Mouse (Mus musculus): ENCODE data around the gene Alox12. TPM values are rescaled to one million over a fixed set of nuclear protein-coding genes. Genes with fewer than 3 reads are reported as not detected.

Alox12 gene
- polyA plus RNA-seq, 1 experiment from 2014 or later = 20.0 TPM

DNA sequence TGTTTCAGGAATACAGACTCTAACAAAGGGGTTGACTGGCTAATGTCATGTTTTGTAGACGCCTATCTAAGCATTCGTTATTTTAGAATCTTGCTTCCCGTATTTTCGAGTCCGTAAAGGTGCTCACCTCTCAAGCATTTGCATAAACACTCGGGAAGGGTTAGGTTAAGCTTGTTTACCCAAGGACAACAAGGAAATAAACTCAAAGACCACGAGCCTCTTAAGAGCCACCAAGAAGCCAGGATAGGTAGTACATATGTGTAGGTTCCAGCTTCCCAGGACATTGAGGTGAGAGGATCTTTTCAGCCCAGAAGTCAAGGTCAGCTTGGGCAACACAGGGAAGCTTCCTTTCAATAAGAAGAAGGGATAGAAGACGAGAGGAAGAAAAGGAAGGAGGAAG, 56.0 kb downstream of the Alox12 start:
- no peak overlapping the region for H3K27ac ChIP-seq (ENCODE audit: low read depth)
- no peak overlapping the region for H3K4me2 ChIP-seq (ENCODE audit: low read depth, low read length)
- DNase-seq (no peak), ATAC-seq (no peak)
- no peak overlapping the region for H3K4me3 ChIP-seq (ENCODE audit: low read depth, low read length)
- H3K27me3 ChIP-seq (ENCODE audit: insufficient read depth, low read length) = no peaks in the 10 kb centered on the region
- H3K9me3 ChIP-seq (ENCODE audit: low read length) = no peaks in the 10 kb centered on the region
- TF ChIP-seq EP300 (IDR thresholded peaks at IDR 0.05; ENCODE audit: low read depth) (no peak), CTCF (IDR thresholded peaks at IDR 0.05; ENCODE audit: low read depth) (no peak)
- no peak overlapping the region for H3K9ac ChIP-seq (replicated peaks)
- no peaks in the 10 kb centered on the region for H3K36me3 ChIP-seq (replicated peaks; ENCODE audit: insufficient read depth, low read length)
- H3K4me1 ChIP-seq (ENCODE audit: insufficient read depth) = no peaks in the 10 kb centered on the region
- 70% methylated on average over 8 of the region's 8 CpGs for WGBS (ENCODE audit: insufficient replicate concordance)

DNA sequence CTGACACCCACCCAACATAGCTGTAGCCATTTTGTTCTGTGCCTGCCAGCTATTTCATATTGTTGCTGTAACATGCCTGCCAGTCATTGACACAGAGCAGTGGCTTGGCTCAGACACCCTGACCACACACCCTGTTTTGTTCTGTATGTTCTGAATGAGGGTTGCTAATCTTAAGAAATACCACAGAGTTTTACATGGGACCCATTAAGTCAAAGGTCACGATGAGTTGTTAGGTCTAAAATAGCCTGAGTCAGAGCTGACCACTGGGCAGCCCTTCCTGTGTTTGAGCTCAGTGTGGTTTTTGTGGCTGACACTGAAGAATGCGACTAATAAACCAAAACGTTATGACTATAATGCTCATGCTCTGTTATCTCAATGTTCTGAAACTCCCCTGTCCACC, 56.8 kb downstream of the Alox12 start:
- Histone ChIP-seq H3K9me3 (ENCODE audit: low read length) (no peaks in the 10 kb centered on the region), H3K27ac (ENCODE audit: low read depth) (no peak overlapping the region), H3K27me3 (ENCODE audit: insufficient read depth, low read length) (no peaks in the 10 kb centered on the region), H3K4me3 (ENCODE audit: low read depth, low read length) (no peak overlapping the region), H3K9ac (replicated peaks) (no peak overlapping the region), H3K4me1 (ENCODE audit: insufficient read depth) (no peaks in the 10 kb centered on the region), H3K4me2 (ENCODE audit: low read depth, low read length) (no peak overlapping the region), H3K36me3 (replicated peaks; ENCODE audit: insufficient read depth, low read length) (no peaks in the 10 kb centered on the region)
- ATAC-seq (no peak), DNase-seq (no peak)
- 44% methylated on average over 3 of the region's 3 CpGs for WGBS (ENCODE audit: insufficient replicate concordance)
- no peak for TF ChIP-seq EP300 (IDR thresholded peaks at IDR 0.05; ENCODE audit: low read depth)
- no peak for TF ChIP-seq CTCF (IDR thresholded peaks at IDR 0.05; ENCODE audit: low read depth)

DNA sequence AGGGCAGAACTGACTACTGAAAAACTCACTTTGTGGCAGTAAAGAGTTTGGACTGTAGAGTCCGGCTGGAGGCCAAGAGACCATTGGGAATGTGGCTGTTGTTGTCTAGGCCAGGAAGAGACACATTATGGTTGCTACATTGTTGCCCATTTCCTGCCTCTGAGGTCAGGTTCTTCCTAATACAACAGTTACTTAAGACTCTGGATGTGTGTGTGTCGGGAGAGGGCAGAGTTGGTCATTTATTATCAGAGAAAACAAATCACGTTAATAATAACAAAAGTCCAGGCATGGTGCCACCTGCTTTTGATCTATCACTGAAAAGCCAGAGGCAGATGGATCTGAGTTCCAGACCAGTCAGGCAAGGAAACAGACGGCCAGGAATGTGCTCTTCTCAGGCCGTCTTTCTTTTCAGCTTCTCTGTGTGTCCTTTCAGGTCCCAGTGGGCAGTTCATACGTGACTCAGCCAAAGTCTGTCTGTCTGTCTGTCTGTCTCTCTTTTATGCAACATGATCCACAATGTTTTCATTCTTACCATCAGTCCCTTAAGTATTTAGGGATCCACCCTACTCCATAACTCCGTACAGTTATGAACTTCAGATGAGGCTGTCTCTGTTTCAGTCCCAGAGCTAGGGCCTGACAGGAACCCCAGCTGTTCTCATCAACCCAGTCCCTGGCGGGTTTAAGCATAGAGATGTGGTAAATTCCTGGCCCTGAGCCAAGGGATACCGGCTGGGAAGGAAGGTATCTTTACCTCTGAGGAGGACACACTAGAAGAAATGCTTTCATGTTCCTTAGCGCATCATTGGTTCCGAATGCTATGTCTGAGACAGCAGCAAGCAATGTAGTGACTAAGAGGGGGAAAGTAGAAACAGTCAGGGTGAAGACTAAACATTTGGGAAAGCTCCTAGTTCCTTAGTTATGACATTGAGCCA, 61.5 kb downstream of the Alox12 start:
- H3K4me2 ChIP-seq (ENCODE audit: low read depth, low read length) = no peak overlapping the region
- TF ChIP-seq EP300 (IDR thresholded peaks at IDR 0.05; ENCODE audit: low read depth) (no peak), CTCF (IDR thresholded peaks at IDR 0.05; ENCODE audit: low read depth) (no peak)
- H3K36me3 ChIP-seq (replicated peaks; ENCODE audit: insufficient read depth, low read length) = no peaks in the 10 kb centered on the region
- no peak for ATAC-seq
- no peak for DNase-seq
- H3K4me3 ChIP-seq (ENCODE audit: low read depth, low read length) = no peak overlapping the region
- H3K4me1 ChIP-seq (ENCODE audit: insufficient read depth) = no peaks in the 10 kb centered on the region
- H3K9ac ChIP-seq (replicated peaks) = no peak overlapping the region
- no peaks in the 10 kb centered on the region for H3K9me3 ChIP-seq (ENCODE audit: low read length)
- no peak overlapping the region for H3K27ac ChIP-seq (ENCODE audit: low read depth)
- no peaks in the 10 kb centered on the region for H3K27me3 ChIP-seq (ENCODE audit: insufficient read depth, low read length)
- WGBS (ENCODE audit: insufficient replicate concordance) = 63% methylated on average over 11 of the region's 11 CpGs

DNA sequence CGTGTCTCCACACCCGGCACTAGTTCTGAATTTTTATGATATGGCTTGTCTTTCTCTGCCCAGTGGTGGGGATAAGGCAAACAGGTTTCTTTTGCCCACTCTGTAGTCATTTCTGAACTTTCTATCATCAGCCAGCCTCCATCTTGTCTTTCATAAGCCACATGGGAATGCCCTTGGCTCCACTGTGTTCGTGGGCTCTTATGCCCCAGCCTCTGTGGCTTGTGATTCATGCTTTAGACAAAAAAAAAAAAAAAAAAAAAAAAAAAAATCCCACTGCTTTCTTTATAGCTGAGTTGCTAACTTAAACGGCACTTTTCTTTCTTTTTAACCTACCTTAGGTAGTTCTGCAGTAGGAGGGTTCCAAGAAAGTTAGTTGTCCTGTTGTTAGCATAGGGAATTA, 63.0 kb downstream of the Alox12 start:
- Histone ChIP-seq H3K9ac (replicated peaks) (no peak overlapping the region), H3K27me3 (ENCODE audit: insufficient read depth, low read length) (no peaks in the 10 kb centered on the region), H3K9me3 (ENCODE audit: low read length) (no peaks in the 10 kb centered on the region), H3K36me3 (replicated peaks; ENCODE audit: insufficient read depth, low read length) (no peaks in the 10 kb centered on the region), H3K4me1 (ENCODE audit: insufficient read depth) (no peaks in the 10 kb centered on the region), H3K27ac (ENCODE audit: low read depth) (no peak overlapping the region), H3K4me2 (ENCODE audit: low read depth, low read length) (no peak overlapping the region), H3K4me3 (ENCODE audit: low read depth, low read length) (no peak overlapping the region)
- DNase-seq = no peak
- no peak for TF ChIP-seq EP300 (IDR thresholded peaks at IDR 0.05; ENCODE audit: low read depth)
- TF ChIP-seq CTCF (IDR thresholded peaks at IDR 0.05; ENCODE audit: low read depth) = no peak
- ATAC-seq = no peak
- 66% methylated on average over 4 of the region's 4 CpGs for WGBS (ENCODE audit: insufficient replicate concordance)

MicroRNAs within 50 kb of the gene (microRNA counts, 519-probe panel; counts per million panel counts)
- not detected for microRNA mmu-miR-195
- microRNA mmu-miR-497 = not detected

Small RNA genes within 50 kb of the gene (microRNA-seq; reads per million reads assigned to microRNA genes)
- 412 reads per million, percentile 61 among the genes with 10 or more reads in this experiment for gene Mir195a
- not detected for gene Mir497
- gene Mir497b = not detected

Other genes starting within 250 kb of the Alox12 start
- 345 and 367 TPM in 2 replicates for gene Acadvl, start 239.9 kb downstream of the Alox12 start, polyA plus RNA-seq (2015; fragmentation: Nextera tagmentation; extraction: Ambion mirVana)
- 0.58 and 0.61 TPM in 2 replicates for gene Dlg4, start 238.4 kb downstream of the Alox12 start, polyA plus RNA-seq (2015; fragmentation: Nextera tagmentation; extraction: Ambion mirVana)
- gene Asgr1, start 201.3 kb downstream of the Alox12 start, polyA plus RNA-seq (2015; fragmentation: Nextera tagmentation; extraction: Ambion mirVana) = 458 and 462 TPM in 2 replicates
- 48.3 and 53.3 TPM in 2 replicates for gene Asgr2, start 162.7 kb downstream of the Alox12 start, polyA plus RNA-seq (2015; fragmentation: Nextera tagmentation; extraction: Ambion mirVana)
- 1.5 TPM in 2 replicates for gene Mgl2, start 125.0 kb downstream of the Alox12 start, polyA plus RNA-seq (2015; fragmentation: Nextera tagmentation; extraction: Ambion mirVana)
- 0.46 and 0.81 TPM in 2 replicates for gene Clec10a, start 99.2 kb downstream of the Alox12 start, polyA plus RNA-seq (2015; fragmentation: Nextera tagmentation; extraction: Ambion mirVana)
- gene Slc16a11, start 42.6 kb downstream of the Alox12 start, polyA plus RNA-seq (2015; fragmentation: Nextera tagmentation; extraction: Ambion mirVana) = 1.4 and 1.8 TPM in 2 replicates
- gene Slc16a13, start 34.3 kb downstream of the Alox12 start, polyA plus RNA-seq (2015; fragmentation: Nextera tagmentation; extraction: Ambion mirVana) = 1.3 and 1.9 TPM in 2 replicates
- 1.4 and 1.8 TPM in 2 replicates for gene Bcl6b, start 25.6 kb downstream of the Alox12 start, polyA plus RNA-seq (2015; fragmentation: Nextera tagmentation; extraction: Ambion mirVana)
- 48.9 and 55.2 TPM in 2 replicates for gene 0610010K14Rik, start 17.4 kb downstream of the Alox12 start, polyA plus RNA-seq (2015; fragmentation: Nextera tagmentation; extraction: Ambion mirVana)
- gene Gm21988, start 15.5 kb downstream of the Alox12 start, polyA plus RNA-seq (2015; fragmentation: Nextera tagmentation; extraction: Ambion mirVana) = 5.4 and 5.8 TPM in 2 replicates
- gene Rnasek, start 15.5 kb downstream of the Alox12 start, polyA plus RNA-seq (2015; fragmentation: Nextera tagmentation; extraction: Ambion mirVana) = 241 TPM in 2 replicates
- gene Alox12e, start 67.3 kb upstream of the Alox12 start, polyA plus RNA-seq (2015; fragmentation: Nextera tagmentation; extraction: Ambion mirVana) = 0.08 TPM in 1 of 2 replicates, not detected in the other
- gene Alox15, start 96.7 kb upstream of the Alox12 start, polyA plus RNA-seq (2015; fragmentation: Nextera tagmentation; extraction: Ambion mirVana) = 0.49 and 0.56 TPM in 2 replicates
- gene Pelp1, start 154.7 kb upstream of the Alox12 start, polyA plus RNA-seq (2015; fragmentation: Nextera tagmentation; extraction: Ambion mirVana) = 6.1 and 6.4 TPM in 2 replicates
- 20.0 and 21.8 TPM in 2 replicates for gene Arrb2, start 177.3 kb upstream of the Alox12 start, polyA plus RNA-seq (2015; fragmentation: Nextera tagmentation; extraction: Ambion mirVana)
- gene Med11, start 196.6 kb upstream of the Alox12 start, polyA plus RNA-seq (2015; fragmentation: Nextera tagmentation; extraction: Ambion mirVana) = 14.3 and 15.1 TPM in 2 replicates
- 0.59 and 0.70 TPM in 2 replicates for gene Zmynd15, start 204.1 kb upstream of the Alox12 start, polyA plus RNA-seq (2015; fragmentation: Nextera tagmentation; extraction: Ambion mirVana)
- gene Cxcl16, start 204.6 kb upstream of the Alox12 start, polyA plus RNA-seq (2015; fragmentation: Nextera tagmentation; extraction: Ambion mirVana) = 9.2 and 9.4 TPM in 2 replicates
- 1.7 and 2.8 TPM in 2 replicates for gene Tm4sf5, start 249.9 kb upstream of the Alox12 start, polyA plus RNA-seq (2015; fragmentation: Nextera tagmentation; extraction: Ambion mirVana)